Mouse (Mus musculus) cortical plate, adult 2 months (tissue): ENCODE data around the gene Myof.

Experiments used
- CTCF ChIP-seq: fragments of 200-500 bp; IDR thresholded peaks from 2 replicates; pipeline ENCODE4 v1.5.1; 2011; ENCODE audit warnings: mild to moderate bottlenecking, control low read depth, low read length; ENCODE audit not compliant: insufficient read depth; ENCODE audit errors: extremely low read depth
- POLR2A ChIP-seq: fragments of 200-500 bp; IDR thresholded peaks from 2 replicates; pipeline ENCODE4 v1.6.1; 2011; ENCODE audit warnings: mild to moderate bottlenecking, low read length, control low read depth; ENCODE audit not compliant: insufficient read depth; ENCODE audit errors: extremely low read depth

DNA sequence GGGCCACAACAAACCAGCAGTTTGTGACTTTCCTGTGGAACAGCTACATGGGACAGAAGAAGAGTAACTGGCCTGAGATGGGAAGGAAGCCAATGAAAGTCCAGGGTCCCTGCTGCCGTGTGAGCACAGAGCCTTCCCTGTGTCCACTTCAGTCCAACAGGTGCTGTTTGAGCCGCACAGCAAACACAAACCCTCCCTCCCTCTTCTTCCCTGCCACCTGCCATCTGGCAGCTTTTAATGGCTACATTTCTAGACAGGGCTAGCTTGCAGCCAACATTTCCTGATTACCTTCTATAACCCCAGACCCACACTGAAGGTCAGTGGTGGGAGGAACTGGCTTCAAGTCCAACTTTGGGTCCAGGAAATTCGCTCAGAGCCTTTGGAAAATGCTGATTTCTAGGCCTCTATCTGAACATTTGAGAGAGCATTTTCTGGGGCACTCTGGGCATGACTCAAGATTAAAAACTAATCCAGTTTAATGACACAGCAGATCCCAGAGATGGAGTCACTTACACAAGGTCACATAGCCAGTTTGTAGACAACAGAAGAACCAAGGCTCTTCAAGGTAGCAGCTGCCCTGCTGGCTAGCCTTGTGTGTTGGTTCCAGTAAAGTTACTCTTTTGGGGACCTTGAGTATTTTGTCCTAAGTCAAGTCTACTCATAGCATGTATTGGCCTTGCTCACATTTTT, 34.6 kb upstream of the Myof start:
- TF ChIP-seq CTCF = no peak
- TF ChIP-seq POLR2A = no peak
